Comparison of ENCODE assay signal across 8 mouse cellular contexts in the genomic region with DNA sequence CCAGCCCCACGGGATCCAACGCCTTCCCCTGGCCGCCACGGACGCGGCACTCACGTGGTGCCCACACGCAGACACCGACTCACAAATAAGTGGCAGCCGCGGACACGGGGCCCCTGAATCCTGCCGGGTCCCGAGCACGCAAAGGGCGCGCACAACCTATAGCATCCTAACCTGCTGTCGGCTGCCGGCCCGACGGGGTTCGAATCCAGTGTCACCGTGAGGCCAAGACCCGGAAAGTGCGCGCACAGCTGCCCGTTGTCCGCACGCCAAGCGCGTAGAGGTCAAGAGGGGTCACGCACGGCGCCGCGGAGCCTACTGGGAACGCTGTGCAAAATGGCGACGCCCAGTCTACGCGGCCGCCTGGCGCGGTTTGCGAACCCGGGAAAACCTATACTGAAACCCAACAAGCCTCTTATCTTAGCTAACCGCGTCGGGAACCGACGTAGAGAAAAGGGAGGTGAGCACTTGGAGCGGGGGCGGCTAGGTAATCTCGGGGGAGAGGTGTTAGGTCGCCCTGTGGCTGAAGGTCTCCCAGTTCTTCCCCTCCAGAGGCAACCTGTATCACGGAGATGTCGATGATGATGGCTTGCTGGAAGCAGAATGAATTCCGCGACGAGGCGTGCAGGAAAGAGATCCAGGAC. TPM values are rescaled to one million over a fixed set of nuclear protein-coding genes. Genes with fewer than 3 reads are reported as not detected.
DNase-seq lines count a peak whose midpoint lies in the region; ATAC-seq and TF ChIP-seq lines count a peak whose summit lies in the region.

A gene (plus strand): TSS at position 266 of the 641 bp plus-strand sequence.

- under 1% methylated on average over 61 of the region's 61 CpGs for WGBS in hindbrain, postnatal 0 days

- TF ChIP-seq POLR2A in cortical plate, adult 2 months (IDR thresholded peaks at IDR 0.05; ENCODE audit: extremely low read depth, insufficient read depth, low read length), result peak; percentile 54; the same call in 1 of the 2 replicates

- H3K4me1 ChIP-seq in cortical plate, adult 2 months (ENCODE audit: control insufficient read depth, insufficient read depth, low read length), result peaks cover 3% of the 10 kb centered on the region
- H3K4me1 ChIP-seq in hindbrain, postnatal 0 days (ENCODE audit: insufficient read depth, low read length), result peaks cover 6% of the 10 kb centered on the region; the same call in 1 of the 2 replicates

- H3K36me3 ChIP-seq in hindbrain, postnatal 0 days (ENCODE audit: insufficient read depth, low read length), result peaks cover 4% of the 10 kb centered on the region; the same call in 1 of the 2 replicates

- no peaks in the 10 kb centered on the region for H3K27me3 ChIP-seq in hindbrain, postnatal 0 days (ENCODE audit: insufficient read depth, low read length)

- peak within 1 kb of the TSS; percentile 65 for H3K4me3 ChIP-seq in cortical plate, adult 2 months (ENCODE audit: insufficient read depth, low read length)
- H3K4me3 ChIP-seq in hindbrain, postnatal 0 days (ENCODE audit: low read length), result peak within 1 kb of the TSS; percentile 67
- H3K4me3 ChIP-seq in left cerebral cortex, adult 2 months, result peak within 1 kb of the TSS; percentile 90

- peak within 1 kb of the TSS; percentile 61 for H3K27ac ChIP-seq in cortical plate, adult 2 months (ENCODE audit: insufficient read depth, low read length)
- peak within 1 kb of the TSS; percentile 88 for H3K27ac ChIP-seq in hindbrain, postnatal 0 days
- H3K27ac ChIP-seq in left cerebral cortex, adult 2 months, result peak within 1 kb of the TSS; percentile 91

- TF ChIP-seq CTCF in cortical plate, adult 2 months (IDR thresholded peaks at IDR 0.05; ENCODE audit: extremely low read depth, insufficient read depth, low read length), result no peak
- TF ChIP-seq CTCF in hindbrain, postnatal 0 days (IDR thresholded peaks at IDR 0.05; ENCODE audit: low read depth), result peak; percentile 3; the same call in 1 of the 2 replicates
- TF ChIP-seq CTCF in left cerebral cortex, adult 2 months (IDR thresholded peaks at IDR 0.05), result no peak

- DNase-seq in gastrocnemius, adult 8-10 months (ENCODE audit: low spot score in 2 of 2), result peak; percentile 85 to 89
- peak; percentile 92 for DNase-seq in hindbrain, postnatal 0 days (ENCODE audit: low spot score)
- peak; percentile 91 to 93 for DNase-seq in left cerebral cortex, adult 2 months (ENCODE audit: extremely low spot score in 1 of 2, low spot score in 2 of 2)
- peak; percentile 90 for DNase-seq in right cerebral cortex, adult 18-20 months
- DNase-seq in urinary bladder, adult 2 months (ENCODE audit: low spot score), result peak; percentile 93

- H3K4me2 ChIP-seq in hindbrain, postnatal 0 days (ENCODE audit: low read depth, low read length), result peak within 1 kb of the TSS; percentile 65

- ATAC-seq in activated CD4-positive, CD25-positive, alpha-beta regulatory T cell, adult 4 months, result peak; percentile 65
- ATAC-seq in hindbrain, postnatal 0 days, result peak; percentile 79
- ATAC-seq in megakaryocyte, adult 5-6 weeks (ENCODE audit: poor library complexity, severe bottlenecking), result peak; percentile 86

- intact Hi-C loops in left cerebral cortex, adult 2 months (cut with DNase I), result no loop called here

- H3K9ac ChIP-seq in hindbrain, postnatal 0 days (replicated peaks; ENCODE audit: low read length), result peak within 1 kb of the TSS; percentile 84

- H3K9me3 ChIP-seq in hindbrain, postnatal 0 days (ENCODE audit: low read length), result no peaks in the 10 kb centered on the region

RNA-seq across cellular contexts. Expression of the gene that starts here (rescaled TPM):
- 100 to 1,000 TPM; 152 to 154 TPM for polyA plus RNA-seq in activated CD4-positive, CD25-positive, alpha-beta regulatory T cell, adult 4 months (2017; shearing (Covaris generic))
- polyA plus RNA-seq in cortical plate, adult 2 months (2012; rRNA removed), result 84.9 and 85.9 TPM in 2 replicates
- total RNA-seq in gastrocnemius, adult 8-10 months (2022), result 100 to 1,000 TPM; 122 to 140 (median 126) TPM
- total RNA-seq in hindbrain, postnatal 0 days (2014; rRNA removed), result 122 and 147 TPM in 2 replicates
- polyA plus RNA-seq in hindbrain, postnatal 0 days (2015; fragmentation: Nextera tagmentation; extraction: Ambion mirVana), result 188 and 193 TPM in 2 replicates
- total RNA-seq in left cerebral cortex, adult 2 months (2021), result 10 to 100 TPM; 47.3 to 48.1 TPM
- total RNA-seq in megakaryocyte, adult 5-6 weeks (2015), result 94.2 and 107 TPM in 2 replicates
- 86.5 and 86.8 TPM in 2 replicates for total RNA-seq in megakaryocyte, adult 5-6 weeks (2017)
- polyA plus RNA-seq in urinary bladder, adult 2 months (2012; rRNA removed), result 90.7 and 97.2 TPM in 2 replicates

Comparison
In these comparisons a context has a peak if more than half of its experiments do, and no peak if none do; other contexts are left out.
1. Peak in every context shown above with its lines: DNase-seq, ATAC-seq, H3K4me3 ChIP-seq and H3K27ac ChIP-seq.